Mouse (Mus musculus) erythroblast, adult 5-6 weeks (primary cell): ENCODE data around the gene Manbal. TPM values are rescaled to one million over a fixed set of nuclear protein-coding genes. Genes with fewer than 3 reads are reported as not detected.

ENCODE experiments used
- ATAC-seq: replicated peaks from 2 replicates; pipeline ENCODE4 v1.8.0; 2016; ENCODE audit warnings: moderate number of reproducible peaks, mild to moderate bottlenecking, moderate TSS enrichment, inconsistent platforms; ENCODE audit not compliant: poor library complexity, low FRiP score, severe bottlenecking
- total RNA-seq, 2 experiments: library from RNA; stranded (forward) in 1 of 2; stranded (reverse) in 1 of 2; fragments of 150-400 nt in 1 of 2; fragments of 200-764, 138-1000 nt in 1 of 2; gene quantifications; 2 replicates each; pipeline versions ENCODE4 v1.2.3 to v1.2.4; 2015 to 2017; ENCODE audit warnings: low replicate concordance in 2 of 2

Manbal gene
- total RNA-seq, 2 experiments from 2014 or later: 3.2 to 11.0 TPM

- ATAC-seq: no peak
Observed at GRCm38 (mm10) chr2:157407596-157407995, 40.2 kb downstream of the Manbal start.

GRCm38 (mm10) chr2:157409793-157410533, 42.6 kb downstream of the Manbal start:
- ATAC-seq: no peak

- ATAC-seq: no peak
Observed at GRCm38 (mm10) chr2:157411151-157411693, 43.8 kb downstream of the Manbal start.

- ATAC-seq: no peak
Observed at GRCm38 (mm10) chr2:157412497-157412896, 45.1 kb downstream of the Manbal start.

- no peak for ATAC-seq
Observed at GRCm38 (mm10) chr2:157417229-157417628, 49.8 kb downstream of the Manbal start.

- no peak for ATAC-seq
Observed at GRCm38 (mm10) chr2:157418206-157418605, 50.8 kb downstream of the Manbal start, which contains the start of gene Src. Gene Src, plus strand, starts transcription at chr2:157418444.

- no peak for ATAC-seq
Observed at GRCm38 (mm10) chr2:157418609-157419071, 51.2 kb downstream of the Manbal start.

GRCm38 (mm10) chr2:157419506-157419905, 52.1 kb downstream of the Manbal start:
- no peak for ATAC-seq

GRCm38 (mm10) chr2:157420404-157420803, 53.0 kb downstream of the Manbal start:
- no peak for ATAC-seq

- no peak for ATAC-seq
Observed at GRCm38 (mm10) chr2:157422062-157422655, 54.8 kb downstream of the Manbal start.

- ATAC-seq: no peak
Observed at GRCm38 (mm10) chr2:157422854-157423705, 55.7 kb downstream of the Manbal start.

- ATAC-seq: no peak
Observed at GRCm38 (mm10) chr2:157423706-157424125, 56.3 kb downstream of the Manbal start.

GRCm38 (mm10) chr2:157424126-157424903, 56.9 kb downstream of the Manbal start:
- ATAC-seq: no peak

GRCm38 (mm10) chr2:157424904-157425642, 57.7 kb downstream of the Manbal start:
- ATAC-seq: no peak

- ATAC-seq: no peak
Observed at GRCm38 (mm10) chr2:157425643-157425988, 58.2 kb downstream of the Manbal start.

- ATAC-seq: no peak
Observed at GRCm38 (mm10) chr2:157426171-157426570, 58.8 kb downstream of the Manbal start.

- no peak for ATAC-seq
Observed at GRCm38 (mm10) chr2:157427164-157427563, 59.8 kb downstream of the Manbal start.

- no peak for ATAC-seq
Observed at GRCm38 (mm10) chr2:157428351-157429139, 61.2 kb downstream of the Manbal start.
